Mouse (Mus musculus): Measurements from ENCODE around the gene Gm11565. TPM values are rescaled to one million over a fixed set of nuclear protein-coding genes. Genes with fewer than 3 reads are reported as not detected.

The Gm11565 gene
- polyA plus RNA-seq, 1 experiment from 2014 or later, result not detected

Other genes with a start within 250 kb of the Gm11565 start
- not detected in 2 replicates for gene Krtap4-6, start 248.8 kb upstream of the Gm11565 start, polyA plus RNA-seq (2014; fragmentation: Nextera tagmentation; extraction: Ambion mirVana)
- not detected in 2 replicates for gene Gm14190, start 224.0 kb upstream of the Gm11565 start, polyA plus RNA-seq (2014; fragmentation: Nextera tagmentation; extraction: Ambion mirVana)
- not detected in 2 replicates for gene Gm14180, start 180.5 kb upstream of the Gm11565 start, polyA plus RNA-seq (2014; fragmentation: Nextera tagmentation; extraction: Ambion mirVana)
- not detected in 2 replicates for gene Gm11595, start 141.8 kb upstream of the Gm11565 start, polyA plus RNA-seq (2014; fragmentation: Nextera tagmentation; extraction: Ambion mirVana)
- not detected in 2 replicates for gene Krtap4-8, start 134.0 kb upstream of the Gm11565 start, polyA plus RNA-seq (2014; fragmentation: Nextera tagmentation; extraction: Ambion mirVana)
- gene Krtap4-9, start 129.6 kb upstream of the Gm11565 start, polyA plus RNA-seq (2014; fragmentation: Nextera tagmentation; extraction: Ambion mirVana), result not detected in 2 replicates
- gene Gm11596, start 121.3 kb upstream of the Gm11565 start, polyA plus RNA-seq (2014; fragmentation: Nextera tagmentation; extraction: Ambion mirVana), result not detected in 2 replicates
- gene Gm11569, start 115.8 kb upstream of the Gm11565 start, polyA plus RNA-seq (2014; fragmentation: Nextera tagmentation; extraction: Ambion mirVana), result not detected in 2 replicates
- not detected in 2 replicates for gene Gm11554, start 110.3 kb upstream of the Gm11565 start, polyA plus RNA-seq (2014; fragmentation: Nextera tagmentation; extraction: Ambion mirVana)
- not detected in 2 replicates for gene Krtap4-13, start 104.9 kb upstream of the Gm11565 start, polyA plus RNA-seq (2014; fragmentation: Nextera tagmentation; extraction: Ambion mirVana)
- gene Gm11564, start 99.1 kb upstream of the Gm11565 start, polyA plus RNA-seq (2014; fragmentation: Nextera tagmentation; extraction: Ambion mirVana), result not detected in 2 replicates
- gene 2300003K06Rik, start 76.7 kb upstream of the Gm11565 start, polyA plus RNA-seq (2014; fragmentation: Nextera tagmentation; extraction: Ambion mirVana), result not detected in 2 replicates
- gene Krtap4-16, start 63.1 kb upstream of the Gm11565 start, polyA plus RNA-seq (2014; fragmentation: Nextera tagmentation; extraction: Ambion mirVana), result not detected in 2 replicates
- not detected in 2 replicates for gene Gm11568, start 56.8 kb upstream of the Gm11565 start, polyA plus RNA-seq (2014; fragmentation: Nextera tagmentation; extraction: Ambion mirVana)
- gene Gm11559, start 50.3 kb upstream of the Gm11565 start, polyA plus RNA-seq (2014; fragmentation: Nextera tagmentation; extraction: Ambion mirVana), result not detected in 2 replicates
- gene Krtap9-1, start 41.4 kb upstream of the Gm11565 start, polyA plus RNA-seq (2014; fragmentation: Nextera tagmentation; extraction: Ambion mirVana), result not detected in 2 replicates
- 0.23 TPM in 1 of 2 replicates, not detected in the other for gene Gm11567, start 35.6 kb upstream of the Gm11565 start, polyA plus RNA-seq (2014; fragmentation: Nextera tagmentation; extraction: Ambion mirVana)
- gene Krtap31-1, start 6.8 kb upstream of the Gm11565 start, polyA plus RNA-seq (2014; fragmentation: Nextera tagmentation; extraction: Ambion mirVana), result not detected in 2 replicates
- gene Krtap31-2, start 21.5 kb downstream of the Gm11565 start, polyA plus RNA-seq (2014; fragmentation: Nextera tagmentation; extraction: Ambion mirVana), result not detected in 2 replicates
- gene Krtap9-5, start 33.7 kb downstream of the Gm11565 start, polyA plus RNA-seq (2014; fragmentation: Nextera tagmentation; extraction: Ambion mirVana), result not detected in 2 replicates
- gene Krtap29-1, start 64.3 kb downstream of the Gm11565 start, polyA plus RNA-seq (2014; fragmentation: Nextera tagmentation; extraction: Ambion mirVana), result not detected in 2 replicates
- 0.20 TPM in 1 of 2 replicates, not detected in the other for gene Krtap16-1, start 71.8 kb downstream of the Gm11565 start, polyA plus RNA-seq (2014; fragmentation: Nextera tagmentation; extraction: Ambion mirVana)
- gene Krtap17-1, start 79.2 kb downstream of the Gm11565 start, polyA plus RNA-seq (2014; fragmentation: Nextera tagmentation; extraction: Ambion mirVana), result not detected in 2 replicates
- gene Krt33a, start 101.5 kb downstream of the Gm11565 start, polyA plus RNA-seq (2014; fragmentation: Nextera tagmentation; extraction: Ambion mirVana), result not detected in 2 replicates
- gene Krt33b, start 115.1 kb downstream of the Gm11565 start, polyA plus RNA-seq (2014; fragmentation: Nextera tagmentation; extraction: Ambion mirVana), result not detected in 2 replicates
- gene Krt34, start 126.8 kb downstream of the Gm11565 start, polyA plus RNA-seq (2014; fragmentation: Nextera tagmentation; extraction: Ambion mirVana), result not detected in 2 replicates
- not detected in 2 replicates for gene Krt31, start 135.8 kb downstream of the Gm11565 start, polyA plus RNA-seq (2014; fragmentation: Nextera tagmentation; extraction: Ambion mirVana)
- not detected in 2 replicates for gene Krt32, start 173.5 kb downstream of the Gm11565 start, polyA plus RNA-seq (2014; fragmentation: Nextera tagmentation; extraction: Ambion mirVana)
- gene Krt35, start 181.5 kb downstream of the Gm11565 start, polyA plus RNA-seq (2014; fragmentation: Nextera tagmentation; extraction: Ambion mirVana), result not detected in 2 replicates
- not detected in 2 replicates for gene Krt36, start 190.9 kb downstream of the Gm11565 start, polyA plus RNA-seq (2014; fragmentation: Nextera tagmentation; extraction: Ambion mirVana)
- gene Krt13, start 206.8 kb downstream of the Gm11565 start, polyA plus RNA-seq (2014; fragmentation: Nextera tagmentation; extraction: Ambion mirVana), result 0.19 TPM in 1 of 2 replicates, not detected in the other
- 2.7 and 3.3 TPM in 2 replicates for gene Krt15, start 221.2 kb downstream of the Gm11565 start, polyA plus RNA-seq (2014; fragmentation: Nextera tagmentation; extraction: Ambion mirVana)
- 6.4 and 6.6 TPM in 2 replicates for gene Krt19, start 233.9 kb downstream of the Gm11565 start, polyA plus RNA-seq (2014; fragmentation: Nextera tagmentation; extraction: Ambion mirVana)

Measured in neural tube, embryonic 11.5 days (tissue).